Mouse (Mus musculus) forebrain, embryonic 14.5 days (tissue): ENCODE results near the gene Mfap2. TPM values are rescaled to one million over a fixed set of nuclear protein-coding genes. Genes with fewer than 3 reads are reported as not detected.

ENCODE experiments used
- ATAC-seq: fragments of 200-750 bp; cut with Nextera tagmentation; 2 replicates; pipeline ENCODE4 v1.8.0; 2017; ENCODE audit warnings: mild to moderate bottlenecking, moderate library complexity
- DNase-seq: peaks from one replicate; pipeline ENCODE4 v3.0.0-alpha.2; 2015; ENCODE audit warnings: low spot score
- H3K27ac ChIP-seq: fragments of 300-500 bp; sonication (generic); 2 replicates; pipeline ENCODE4 v1.5.1; 2014; ENCODE audit warnings: low read depth, mild to moderate bottlenecking, control low read depth, low read length, moderate library complexity
- H3K27me3 ChIP-seq: fragments of 300-500 bp; sonication (generic); replicated peaks from 2 replicates; pipeline ENCODE4 v1.6.1; 2014; ENCODE audit warnings: low read length, control low read depth, mixed read lengths; ENCODE audit not compliant: control insufficient read depth, insufficient read depth
- H3K36me3 ChIP-seq: fragments of 300-500 bp; sonication (generic); 2 replicates; pipeline ENCODE4 v1.6.1; 2014; ENCODE audit warnings: low read length, control low read depth; ENCODE audit not compliant: control insufficient read depth, insufficient read depth
- H3K4me1 ChIP-seq: fragments of 300-500 bp; sonication (generic); 2 replicates; pipeline ENCODE4 v1.6.1; 2014; ENCODE audit warnings: antibody characterized with exemption, low read length, control low read depth; ENCODE audit not compliant: control insufficient read depth, insufficient read depth
- H3K4me2 ChIP-seq: fragments of 300-500 bp; sonication (generic); 2 replicates; pipeline ENCODE4 v1.6.1; 2014; ENCODE audit warnings: mild to moderate bottlenecking, control low read depth, low read length
- H3K4me3 ChIP-seq: fragments of 300-500 bp; sonication (generic); 2 replicates; pipeline ENCODE4 v1.5.1; 2014; ENCODE audit warnings: low read depth, low read length, control low read depth
- H3K9ac ChIP-seq: fragments of 300-500 bp; sonication (generic); 2 replicates; pipeline ENCODE4 v1.6.1; 2014; ENCODE audit warnings: mild to moderate bottlenecking, low read length, control low read depth, moderate library complexity
- H3K9me3 ChIP-seq: fragments of 300-500 bp; sonication (generic); replicated peaks from 2 replicates; pipeline ENCODE4 v1.6.1; 2016; ENCODE audit warnings: low read length, control low read depth, mixed read lengths; ENCODE audit not compliant: control insufficient read depth
- WGBS: fragments of 180-500 bp; shearing (Covaris S2); extraction: QIAGEN DNeasy Blood & Tissue Kit; methylation state at CpG from one replicate; pipeline ENCODE4 v1.1.7; 2014; 5-methylcytosine and 5-hydroxymethylcytosine counted together
- polyA plus RNA-seq: library from polyadenylated mRNA; unstranded; fragments of >200 nt; fragmentation: Nextera tagmentation; extraction: Ambion mirVana; gene quantifications from 2 replicates; pipeline ENCODE4 v1.2.1, GENCODE M21; 2014

Mfap2 gene
- polyA plus RNA-seq, 1 experiment from 2014 or later: 287 TPM

GRCm38 (mm10) chr4:141053138-141053537, 42.9 kb downstream of the Mfap2 start:
- H3K4me3 ChIP-seq: peak overlapping the region; percentile 18
- peak overlapping the region; percentile 36 for H3K9ac ChIP-seq
- no peaks in the 10 kb centered on the region for H3K9me3 ChIP-seq
- peak overlapping the region; percentile 91 for H3K27ac ChIP-seq
- H3K36me3 ChIP-seq: no peaks in the 10 kb centered on the region; the same call in 1 of the 2 replicates
- no peaks in the 10 kb centered on the region for H3K27me3 ChIP-seq
- WGBS: 15% methylated on average over 8 of the region's 8 CpGs
- H3K4me1 ChIP-seq: peaks cover 45% of the 10 kb centered on the region
- ATAC-seq: no peak
- H3K4me2 ChIP-seq: peak overlapping the region; percentile 53
- no peak for DNase-seq

- Histone ChIP-seq H3K9me3 (no peaks in the 10 kb centered on the region), H3K4me1 (peaks cover 40% of the 10 kb centered on the region), H3K4me3 (peak overlapping the region; percentile 18), H3K4me2 (peak overlapping the region; percentile 53), H3K27ac (peak overlapping the region; percentile 91), H3K9ac (peak overlapping the region; percentile 36), H3K27me3 (no peaks in the 10 kb centered on the region), H3K36me3 (no peaks in the 10 kb centered on the region; the same call in 1 of the 2 replicates)
- ATAC-seq: peak; percentile 68
- WGBS: 2% methylated on average over 17 of the region's 17 CpGs
- DNase-seq: peak; percentile 87
These were observed 43.4 kb downstream of the Mfap2 start for GRCm38 (mm10) chr4:141053568-141054161.

GRCm38 (mm10) chr4:141056970-141057369, 46.8 kb downstream of the Mfap2 start:
- H3K9ac ChIP-seq: no peak overlapping the region
- 93% methylated on average over 10 of the region's 10 CpGs for WGBS
- H3K36me3 ChIP-seq: no peaks in the 10 kb centered on the region; the same call in 1 of the 2 replicates
- peaks cover 25% of the 10 kb centered on the region for H3K4me1 ChIP-seq
- no peak overlapping the region for H3K27ac ChIP-seq
- H3K4me2 ChIP-seq: no peak overlapping the region
- no peak overlapping the region for H3K4me3 ChIP-seq
- H3K27me3 ChIP-seq: no peaks in the 10 kb centered on the region
- ATAC-seq (no peak), DNase-seq (no peak)
- no peaks in the 10 kb centered on the region for H3K9me3 ChIP-seq

GRCm38 (mm10) chr4:141058835-141059234, 48.6 kb downstream of the Mfap2 start:
- Histone ChIP-seq H3K9me3 (no peaks in the 10 kb centered on the region), H3K36me3 (no peaks in the 10 kb centered on the region; the same call in 1 of the 2 replicates), H3K9ac (no peak overlapping the region), H3K27me3 (no peaks in the 10 kb centered on the region), H3K4me2 (no peak overlapping the region), H3K4me3 (no peak overlapping the region), H3K4me1 (peaks cover 9% of the 10 kb centered on the region), H3K27ac (no peak overlapping the region)
- 78% methylated on average over 9 of the region's 9 CpGs for WGBS
- ATAC-seq (no peak), DNase-seq (no peak)

GRCm38 (mm10) chr4:141059616-141060425, 49.6 kb downstream of the Mfap2 start:
- DNase-seq: no peak
- 2% methylated on average over 32 of the region's 32 CpGs for WGBS
- Histone ChIP-seq H3K27ac (peak overlapping the region; percentile 90), H3K9me3 (no peaks in the 10 kb centered on the region), H3K4me3 (peak overlapping the region; percentile 54), H3K4me1 (peaks cover 5% of the 10 kb centered on the region), H3K27me3 (no peaks in the 10 kb centered on the region), H3K9ac (peak overlapping the region; percentile 79), H3K4me2 (peak overlapping the region; percentile 81), H3K36me3 (no peaks in the 10 kb centered on the region; the same call in 1 of the 2 replicates)
- no peak for ATAC-seq

- H3K27ac ChIP-seq: peak within 1 kb of the TSS; percentile 90
- H3K4me1 ChIP-seq: peaks cover 5% of the 10 kb centered on the region
- WGBS: under 1% methylated on average over 77 of the region's 77 CpGs
- peak; percentile 99 for DNase-seq
- H3K9ac ChIP-seq: peak within 1 kb of the TSS; percentile 79
- H3K4me2 ChIP-seq: peak within 1 kb of the TSS; percentile 81
- no peaks in the 10 kb centered on the region for H3K27me3 ChIP-seq
- H3K4me3 ChIP-seq: peak within 1 kb of the TSS; percentile 54
- peak; percentile 94 for ATAC-seq
- H3K36me3 ChIP-seq: peaks cover 3% of the 10 kb centered on the region
- no peaks in the 10 kb centered on the region for H3K9me3 ChIP-seq
These were observed 50.4 kb downstream of the Mfap2 start, which contains the start of gene Crocc for GRCm38 (mm10) chr4:141060426-141061301. Gene Crocc, minus strand, starts transcription at chr4:141060550.

- WGBS: 83% methylated on average over 4 of the region's 4 CpGs
- Histone ChIP-seq H3K4me3 (no peak overlapping the region), H3K27ac (no peak overlapping the region), H3K4me2 (no peak overlapping the region), H3K4me1 (peaks cover 5% of the 10 kb centered on the region), H3K27me3 (no peaks in the 10 kb centered on the region), H3K36me3 (peaks cover 38% of the 10 kb centered on the region), H3K9me3 (no peaks in the 10 kb centered on the region), H3K9ac (no peak overlapping the region)
- ATAC-seq (no peak), DNase-seq (no peak)
These were observed 54.0 kb downstream of the Mfap2 start for GRCm38 (mm10) chr4:141064104-141064659.

GRCm38 (mm10) chr4:141065123-141065522, 54.9 kb downstream of the Mfap2 start:
- Histone ChIP-seq H3K9me3 (no peaks in the 10 kb centered on the region), H3K4me2 (no peak overlapping the region), H3K27ac (no peak overlapping the region), H3K36me3 (peaks cover 47% of the 10 kb centered on the region), H3K4me3 (no peak overlapping the region), H3K9ac (no peak overlapping the region), H3K4me1 (no peaks in the 10 kb centered on the region), H3K27me3 (no peaks in the 10 kb centered on the region)
- ATAC-seq (peak; percentile 27), DNase-seq (peak; percentile 95)
- 4% methylated on average over 8 of the region's 8 CpGs for WGBS
